Mouse (Mus musculus) layer of hippocampus, adult 11-12 months (tissue): ENCODE data around the gene Elovl2.
"Not testable (repeated sequence)": the region's sequence is repeated elsewhere in the genome, so short reads cannot be mapped to it uniquely, and the experiment has no call there.

ENCODE experiments used
- DNase-seq: peaks from one replicate; pipeline ENCODE4 v3.0.0; 2022; ENCODE audit warnings: low spot score

The Elovl2 gene

GRCm38 (mm10) chr13:41235181-41235580 lies 15.0 kb upstream of the Elovl2 start:
- DNase-seq, result no peak

DNA sequence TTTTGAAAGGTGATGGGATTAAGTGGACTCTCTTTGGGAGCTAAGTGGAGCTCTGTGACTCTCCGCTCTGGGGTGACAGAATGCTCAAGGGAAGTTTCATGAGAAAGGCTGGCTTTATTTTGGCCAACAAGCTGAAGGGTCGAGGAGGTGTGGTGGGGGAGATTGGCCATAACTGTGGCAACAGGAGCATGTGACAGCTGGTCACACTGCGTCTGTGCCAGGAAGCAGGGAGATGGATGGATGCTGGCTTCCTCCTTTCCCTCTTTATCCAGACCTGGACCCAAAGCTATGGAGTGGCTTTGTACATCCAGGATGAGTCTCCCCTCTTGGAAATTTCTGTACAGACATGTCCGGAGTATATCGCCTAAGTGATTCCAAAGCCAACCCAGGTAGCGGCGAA lies 13.0 kb upstream of the Elovl2 start:
- DNase-seq, result no peak

GRCm38 (mm10) chr13:41232209-41232608 lies 12.0 kb upstream of the Elovl2 start:
- DNase-seq, result no peak

GRCm38 (mm10) chr13:41231389-41231983 lies 11.3 kb upstream of the Elovl2 start:
- DNase-seq, result peak; percentile 35

DNA sequence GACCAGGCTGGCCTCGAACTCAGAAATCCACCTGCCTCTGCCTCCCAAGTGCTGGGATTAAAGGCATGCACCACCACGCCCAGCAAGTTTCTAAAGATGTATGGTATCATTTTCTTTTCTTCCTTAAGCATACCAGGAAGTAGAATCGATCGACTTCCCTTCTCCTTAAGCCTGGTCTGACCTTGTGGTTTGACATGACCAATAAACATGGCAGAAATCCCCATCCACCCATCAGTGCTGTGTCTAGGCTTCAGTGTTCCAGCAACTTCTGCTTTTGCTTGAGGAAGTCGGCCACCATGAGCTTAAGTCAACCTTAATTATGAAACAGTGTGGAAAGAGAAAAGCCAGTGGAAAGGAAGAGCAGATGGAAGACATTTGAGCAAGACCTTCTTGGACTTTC lies 10.1 kb upstream of the Elovl2 start:
- DNase-seq, result no peak

DNA sequence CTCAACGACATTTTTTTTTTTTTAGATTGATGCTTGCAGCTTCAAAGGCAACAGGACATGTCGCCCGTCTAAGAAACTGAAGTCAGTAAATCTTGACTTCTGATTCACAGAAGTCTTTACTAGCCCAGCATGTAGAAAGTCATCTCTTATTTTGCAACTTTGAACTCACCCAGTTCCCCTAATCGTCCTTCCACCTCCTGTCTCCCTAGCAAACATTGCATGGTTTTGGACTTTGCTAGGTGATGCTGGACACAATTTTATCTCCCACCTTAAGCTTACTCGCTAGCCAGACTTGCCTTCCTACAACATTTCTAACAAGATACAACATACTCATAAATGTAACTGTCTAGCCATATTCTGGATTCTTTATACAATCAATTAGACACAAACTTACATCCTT lies 7.9 kb upstream of the Elovl2 start:
- DNase-seq, result no peak

DNA sequence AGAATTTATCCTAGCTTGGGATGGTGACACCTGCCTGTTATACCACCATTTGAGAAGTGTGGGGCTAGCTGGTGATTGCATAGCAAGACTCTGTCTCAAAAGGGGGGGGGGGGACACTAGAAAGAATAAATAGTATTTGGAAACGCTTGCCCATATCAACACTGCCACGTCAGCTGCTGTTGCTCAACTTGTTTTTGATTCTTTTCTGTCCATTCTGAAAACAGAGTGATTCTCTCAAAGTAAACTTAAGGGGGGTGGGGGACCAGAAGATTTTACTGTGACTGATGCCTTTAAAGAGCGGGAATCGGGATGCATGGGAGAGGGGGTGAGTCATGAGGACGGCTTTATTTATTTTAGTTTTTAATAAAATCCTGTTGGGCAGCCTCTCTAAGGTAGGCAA lies 6.3 kb upstream of the Elovl2 start:
- DNase-seq, result no peak

- DNase-seq, result peak; percentile 20
Measured at GRCm38 (mm10) chr13:41219687-41220303, 410 bp downstream of the Elovl2 start.

- DNase-seq, result no peak
Measured at GRCm38 (mm10) chr13:41219056-41219455, 1.1 kb downstream of the Elovl2 start.

DNA sequence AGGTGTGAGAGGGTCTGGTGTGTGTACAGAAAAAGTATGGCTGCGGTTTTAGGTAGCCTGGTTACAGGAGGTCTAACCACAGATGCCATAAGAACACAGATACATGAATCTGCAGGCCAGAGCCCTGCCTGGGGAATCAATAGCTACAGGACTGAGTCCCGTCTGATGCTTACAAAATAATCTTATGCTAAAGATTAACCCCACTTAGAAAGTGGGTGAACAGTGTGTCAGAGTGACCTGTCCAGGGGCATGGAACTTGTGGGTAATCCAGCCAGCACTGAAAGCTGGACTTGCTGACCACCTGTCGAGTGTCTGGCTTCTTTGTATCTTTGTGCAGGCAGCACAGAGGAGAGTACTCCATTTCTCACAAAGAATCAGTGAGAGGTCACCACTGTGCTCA lies 4.0 kb downstream of the Elovl2 start:
- no peak for DNase-seq

- no peak for DNase-seq
Measured at GRCm38 (mm10) chr13:41215669-41216068, 4.5 kb downstream of the Elovl2 start.

GRCm38 (mm10) chr13:41212558-41213322 lies 7.5 kb downstream of the Elovl2 start:
- DNase-seq, result no peak

DNA sequence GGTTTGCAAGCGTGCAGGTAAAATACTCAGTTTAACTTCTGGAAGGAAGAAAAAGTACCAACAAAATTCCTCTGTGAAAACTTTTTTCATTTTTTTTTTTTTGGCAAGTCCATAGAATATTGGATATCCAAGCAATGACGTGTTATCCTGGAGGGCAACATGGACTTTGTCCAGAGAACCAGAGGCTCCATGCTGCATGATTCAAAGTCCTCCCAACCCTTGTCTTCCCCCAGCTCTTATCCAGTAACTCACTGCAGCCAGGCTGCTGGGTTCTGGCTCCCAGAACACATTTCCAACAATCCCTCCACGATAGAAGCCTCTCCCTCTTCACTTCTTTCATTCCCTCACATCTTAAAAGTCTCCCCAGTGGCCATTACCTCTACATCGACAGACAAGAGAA lies 8.9 kb downstream of the Elovl2 start:
- DNase-seq, result no peak

GRCm38 (mm10) chr13:41206241-41206640 lies 14.0 kb downstream of the Elovl2 start:
- DNase-seq, result peak; percentile 24

DNA sequence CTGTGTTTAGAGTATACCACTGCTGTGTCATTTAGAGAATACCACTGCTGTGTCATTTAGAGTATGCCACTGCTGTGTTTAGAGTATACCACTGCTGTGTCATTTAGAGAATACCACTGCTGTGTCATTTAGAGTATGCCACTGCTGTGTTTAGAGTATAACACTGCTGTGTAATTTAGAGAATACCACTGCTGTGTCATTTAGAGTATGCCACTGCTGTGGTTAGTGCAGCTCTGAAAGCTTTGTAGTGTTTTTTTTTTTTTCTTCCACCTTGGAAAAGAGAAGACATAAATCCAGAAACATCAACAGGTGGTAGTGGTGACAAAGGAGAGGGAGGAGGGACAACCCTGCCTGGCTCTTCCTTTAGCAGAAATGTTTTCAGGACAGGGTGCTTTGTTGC lies 14.6 kb downstream of the Elovl2 start:
- DNase-seq, result not testable (repeated sequence)

GRCm38 (mm10) chr13:41203691-41204090 lies 16.5 kb downstream of the Elovl2 start:
- DNase-seq, result no peak

DNA sequence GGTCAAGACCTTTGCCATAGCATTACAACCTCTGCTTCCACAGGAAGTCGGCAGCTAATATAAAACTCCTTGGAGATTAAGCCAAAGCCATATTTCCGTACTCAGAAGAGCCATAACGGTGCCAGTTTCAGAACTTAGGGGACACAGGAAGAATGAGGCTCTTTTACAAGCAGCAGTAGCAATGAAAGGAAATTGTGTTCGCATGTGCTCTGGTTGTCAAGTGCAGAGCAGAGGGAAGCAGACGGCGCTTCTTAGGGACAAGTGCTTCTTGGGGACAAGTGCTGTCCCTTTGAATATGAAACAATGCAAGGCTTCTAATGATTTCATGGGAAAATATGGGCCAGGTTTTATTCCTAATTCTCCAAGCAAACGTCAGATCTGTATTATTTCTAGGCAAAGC lies 16.9 kb downstream of the Elovl2 start:
- DNase-seq, result peak; percentile 17

GRCm38 (mm10) chr13:41200861-41201260 lies 19.3 kb downstream of the Elovl2 start:
- DNase-seq, result peak; percentile 27

DNA sequence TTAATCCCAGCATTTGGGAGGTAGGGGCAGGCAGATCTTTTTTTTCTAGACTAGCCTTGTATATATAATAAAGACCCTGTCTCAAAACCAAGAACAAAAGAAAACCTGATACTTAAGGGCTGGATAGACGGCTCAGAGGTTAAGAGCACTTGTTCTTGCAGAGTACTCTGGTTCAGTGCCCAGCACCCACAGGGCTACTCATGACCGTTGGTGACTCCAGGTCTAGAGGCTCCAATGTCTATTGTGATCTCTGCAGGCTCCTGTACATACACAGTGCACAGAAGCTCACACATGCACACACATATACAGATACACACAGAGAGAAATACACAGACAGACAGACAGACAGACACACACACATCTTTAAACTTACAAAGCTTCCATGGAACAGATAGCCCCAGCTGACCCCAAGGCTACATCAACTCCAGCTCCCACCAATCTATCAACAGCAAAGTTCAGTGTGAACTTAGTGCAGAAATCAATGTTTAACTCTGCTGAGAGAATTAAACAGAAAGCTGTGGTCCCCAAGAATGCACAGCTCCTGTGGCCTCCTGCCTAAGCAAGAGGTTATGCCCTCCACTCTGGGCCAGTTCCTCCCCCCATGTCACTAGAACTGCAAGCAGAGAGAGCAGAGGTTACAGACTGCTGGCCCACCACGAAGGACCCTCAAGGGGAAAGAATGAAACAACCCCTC lies 24.4 kb downstream of the Elovl2 start:
- DNase-seq, result no peak

DNA sequence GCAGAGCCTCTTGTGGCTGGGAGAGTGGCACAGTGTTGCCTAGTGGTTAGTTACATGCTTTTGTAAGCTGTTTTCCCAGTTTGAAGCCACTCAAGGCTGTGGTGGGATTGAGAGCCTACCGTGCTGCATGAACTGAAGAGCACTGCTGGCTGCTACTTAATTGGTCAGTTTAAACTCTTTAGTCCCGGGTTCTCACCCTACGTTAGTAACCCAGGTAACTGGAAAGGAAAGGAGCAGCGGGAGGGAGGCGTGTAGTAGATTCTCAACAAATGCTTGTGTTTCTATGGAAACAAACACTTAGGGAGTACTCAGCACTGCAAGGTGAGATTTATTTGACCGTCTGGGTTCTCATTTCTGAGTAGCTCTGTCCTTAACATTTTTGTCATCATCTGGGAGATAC lies 32.3 kb downstream of the Elovl2 start:
- DNase-seq, result no peak

GRCm38 (mm10) chr13:41158426-41158825 lies 61.8 kb downstream of the Elovl2 start:
- no peak for DNase-seq

DNA sequence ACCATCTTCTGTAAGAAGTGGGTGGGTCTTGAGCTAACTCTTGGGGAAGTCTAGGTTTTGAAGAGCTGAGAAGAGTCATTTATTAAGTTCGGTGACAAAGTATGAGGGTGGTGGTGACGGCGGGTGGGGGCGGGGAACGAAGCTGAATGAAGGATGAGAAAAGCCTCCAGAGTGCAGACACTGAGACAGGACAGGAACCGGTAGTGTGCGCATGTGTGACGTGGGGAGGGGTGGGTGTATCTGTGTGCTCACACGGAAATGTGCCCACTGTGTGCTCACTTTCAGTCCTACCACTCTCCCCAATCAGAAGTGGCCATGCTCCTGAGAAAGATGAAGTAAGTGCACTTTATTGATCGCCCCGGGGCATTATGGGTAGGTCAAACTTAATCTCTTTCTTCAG lies 67.1 kb downstream of the Elovl2 start:
- no peak for DNase-seq

GRCm38 (mm10) chr13:41146271-41146670 lies 73.9 kb downstream of the Elovl2 start:
- DNase-seq, result peak; percentile 77
